Mouse (Mus musculus): ENCODE results near the gene Cdk10. TPM values are rescaled to one million over a fixed set of nuclear protein-coding genes. Genes with fewer than 3 reads are reported as not detected.

The Cdk10 gene
- polyA plus RNA-seq, 1 experiment from 2014 or later = 29.2 TPM

DNA sequence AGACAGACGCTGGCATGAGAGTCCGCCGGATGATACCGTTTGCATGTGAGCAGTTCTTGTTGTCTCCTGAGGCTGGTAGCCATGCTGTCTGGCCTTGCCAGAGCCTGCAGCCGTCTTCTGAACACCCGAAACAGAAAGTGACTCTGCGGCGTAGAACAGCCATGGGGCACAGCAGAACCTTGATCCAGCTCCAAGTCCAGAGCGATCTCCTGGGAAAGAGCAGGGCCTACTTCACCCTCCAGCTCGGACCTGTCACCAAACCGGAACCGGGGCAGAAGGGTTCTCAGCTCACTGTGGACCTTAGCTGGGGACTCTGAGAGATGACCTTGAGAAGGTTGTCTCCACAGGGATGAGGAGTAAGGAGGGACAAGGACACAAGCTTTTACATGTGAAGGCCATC lies 50.5 kb downstream of the Cdk10 start:
- no peak for DNase-seq (ENCODE audit: low spot score)
- Histone ChIP-seq H3K27me3 (ENCODE audit: insufficient read depth, low read length) (no peaks in the 10 kb centered on the region), H3K36me3 (ENCODE audit: insufficient read depth, low read length) (0 out of 2 replicates have a peak, but pooled peaks cover 2% of the 10 kb centered on the region), H3K4me1 (replicated peaks; ENCODE audit: insufficient read depth, low read length) (no peaks in the 10 kb centered on the region), H3K4me2 (ENCODE audit: low read length) (no peak overlapping the region), H3K27ac (no peak overlapping the region), H3K9ac (ENCODE audit: low read depth, low read length) (no peak overlapping the region), H3K9me3 (replicated peaks; ENCODE audit: low read length) (no peaks in the 10 kb centered on the region), H3K4me3 (replicated peaks; ENCODE audit: low read depth, low read length) (no peak overlapping the region)
- 98% methylated on average over 12 of the region's 12 CpGs for WGBS
- no peak for TF ChIP-seq CTCF (IDR thresholded peaks at IDR 0.05; ENCODE audit: low read depth)
- ATAC-seq (replicated peaks; ENCODE audit: low FRiP score, low read depth) = no peak

DNA sequence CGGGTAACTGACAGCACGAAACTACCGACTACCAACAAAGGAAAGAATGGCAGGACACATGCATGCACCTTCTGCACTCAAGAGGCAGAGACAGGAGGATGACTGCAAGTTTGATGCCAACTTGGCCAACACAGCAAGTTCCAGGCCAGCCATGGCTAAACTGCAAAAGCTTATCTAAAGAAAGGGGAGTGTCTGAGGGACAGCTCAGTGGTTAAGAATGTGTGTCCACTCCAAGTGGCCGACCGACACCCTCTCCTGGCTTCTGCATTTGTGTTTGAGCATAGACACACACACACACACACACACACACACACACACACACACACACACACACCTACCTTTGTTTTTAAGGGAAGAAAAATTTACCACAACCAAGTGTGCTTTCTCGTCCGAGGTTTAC lies 53.8 kb downstream of the Cdk10 start:
- ATAC-seq (replicated peaks; ENCODE audit: low FRiP score, low read depth) = no peak
- 77% methylated on average over 7 of the region's 7 CpGs for WGBS
- 0 out of 2 replicates have a peak, but pooled peaks cover 6% of the 10 kb centered on the region for H3K36me3 ChIP-seq (ENCODE audit: insufficient read depth, low read length)

DNA sequence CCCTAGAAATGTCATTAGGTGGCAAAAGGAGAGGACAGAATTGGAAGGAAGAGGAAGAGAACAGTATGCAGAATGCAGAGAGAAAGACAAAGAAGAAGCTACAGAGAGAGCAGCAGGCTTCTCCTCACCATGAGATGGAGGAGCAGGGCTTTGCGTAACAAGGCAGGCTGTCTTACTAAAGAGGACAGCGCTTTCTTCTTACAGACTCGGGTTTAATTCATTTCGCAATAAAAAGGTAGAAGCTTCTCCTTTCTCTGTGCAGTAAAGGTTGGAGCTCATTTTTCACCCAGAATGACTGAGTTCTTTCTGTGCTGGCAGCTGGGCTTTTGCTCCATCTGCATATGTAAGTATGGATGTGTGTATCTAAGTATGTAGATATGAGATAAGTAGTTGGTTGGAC lies 55.2 kb downstream of the Cdk10 start:
- Histone ChIP-seq H3K4me2 (ENCODE audit: low read length) (no peak overlapping the region), H3K4me1 (replicated peaks; ENCODE audit: insufficient read depth, low read length) (no peaks in the 10 kb centered on the region), H3K27me3 (ENCODE audit: insufficient read depth, low read length) (no peaks in the 10 kb centered on the region), H3K36me3 (ENCODE audit: insufficient read depth, low read length) (0 out of 2 replicates have a peak, but pooled peaks cover 6% of the 10 kb centered on the region), H3K27ac (no peak overlapping the region), H3K9me3 (replicated peaks; ENCODE audit: low read length) (no peaks in the 10 kb centered on the region), H3K4me3 (replicated peaks; ENCODE audit: low read depth, low read length) (no peak overlapping the region), H3K9ac (ENCODE audit: low read depth, low read length) (no peak overlapping the region)
- ATAC-seq (replicated peaks; ENCODE audit: low FRiP score, low read depth) (no peak), DNase-seq (ENCODE audit: low spot score) (no peak)
- WGBS = 95% methylated on average over 4 of the region's 4 CpGs
- TF ChIP-seq CTCF (IDR thresholded peaks at IDR 0.05; ENCODE audit: low read depth) = no peak

More for the DNA sequence above, 53.8 kb downstream of the Cdk10 start:
- no peaks in the 10 kb centered on the region for H3K27me3 ChIP-seq (ENCODE audit: insufficient read depth, low read length)
- no peak overlapping the region for H3K4me2 ChIP-seq (ENCODE audit: low read length)
- TF ChIP-seq CTCF (IDR thresholded peaks at IDR 0.05; ENCODE audit: low read depth) = no peak
- H3K9ac ChIP-seq (ENCODE audit: low read depth, low read length) = no peak overlapping the region
- H3K9me3 ChIP-seq (replicated peaks; ENCODE audit: low read length) = no peaks in the 10 kb centered on the region
- H3K27ac ChIP-seq = no peak overlapping the region
- no peak overlapping the region for H3K4me3 ChIP-seq (replicated peaks; ENCODE audit: low read depth, low read length)
- DNase-seq (ENCODE audit: low spot score) = no peak
- no peaks in the 10 kb centered on the region for H3K4me1 ChIP-seq (replicated peaks; ENCODE audit: insufficient read depth, low read length)

DNA sequence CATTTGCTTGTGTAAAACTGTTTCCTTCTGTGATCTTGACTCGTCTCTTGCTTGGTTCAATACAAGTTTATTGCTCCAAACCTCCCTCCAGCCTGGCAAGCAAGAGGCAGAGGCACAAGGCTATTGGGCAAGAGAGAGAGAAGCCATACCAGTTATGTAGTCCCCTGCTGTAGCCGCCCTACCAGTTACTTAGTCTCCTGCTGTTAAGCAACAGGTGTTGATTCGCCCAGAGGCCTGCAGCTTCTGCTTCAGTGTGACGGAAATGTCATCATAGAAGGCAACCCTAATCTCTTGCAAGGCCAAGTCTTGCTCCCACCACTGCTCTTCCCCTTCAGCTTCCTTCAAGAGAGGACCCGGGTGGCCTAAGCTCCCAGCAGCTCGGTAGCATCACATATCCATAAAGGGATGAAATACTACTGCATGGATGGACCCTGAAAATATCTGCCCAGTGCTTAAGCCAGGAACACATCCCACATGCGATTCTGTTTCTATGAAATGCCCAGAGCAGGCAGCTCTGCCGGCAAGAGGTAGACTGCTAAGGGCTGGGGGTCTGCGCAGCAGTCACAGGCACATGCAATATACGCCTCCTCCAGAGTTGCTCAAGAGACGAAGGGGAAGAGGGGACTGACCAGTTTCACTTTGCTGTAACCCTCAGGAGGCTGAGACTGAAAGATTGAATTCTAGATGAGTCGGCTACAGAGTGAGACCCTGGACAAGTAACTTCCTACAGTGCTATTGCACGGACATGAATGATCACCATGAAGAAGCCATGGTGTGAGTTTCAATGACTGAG lies 55.9 kb downstream of the Cdk10 start:
- Histone ChIP-seq H3K36me3 (ENCODE audit: insufficient read depth, low read length) (0 out of 2 replicates have a peak, but pooled peaks cover 6% of the 10 kb centered on the region), H3K27me3 (ENCODE audit: insufficient read depth, low read length) (no peaks in the 10 kb centered on the region), H3K4me1 (replicated peaks; ENCODE audit: insufficient read depth, low read length) (no peaks in the 10 kb centered on the region), H3K9me3 (replicated peaks; ENCODE audit: low read length) (no peaks in the 10 kb centered on the region), H3K27ac (no peak overlapping the region), H3K4me3 (replicated peaks; ENCODE audit: low read depth, low read length) (no peak overlapping the region), H3K4me2 (ENCODE audit: low read length) (no peak overlapping the region), H3K9ac (ENCODE audit: low read depth, low read length) (no peak overlapping the region)
- TF ChIP-seq CTCF (IDR thresholded peaks at IDR 0.05; ENCODE audit: low read depth) = no peak
- no peak for ATAC-seq (replicated peaks; ENCODE audit: low FRiP score, low read depth)
- DNase-seq (ENCODE audit: low spot score) = no peak
- whole genome bisulfite sequencing = 85% methylated on average over 13 of the region's 13 CpGs

Other genes starting within 250 kb of the Cdk10 start
- gene Ankrd11, start 182.6 kb upstream of the Cdk10 start, polyA plus RNA-seq (2015; fragmentation: Nextera tagmentation; extraction: Ambion mirVana) = 44.2 and 57.9 TPM in 2 replicates
- gene Spg7, start 161.9 kb upstream of the Cdk10 start, polyA plus RNA-seq (2015; fragmentation: Nextera tagmentation; extraction: Ambion mirVana) = 49.6 and 54.0 TPM in 2 replicates
- 1,763 and 1,932 TPM in 2 replicates for gene Rpl13, start 122.5 kb upstream of the Cdk10 start, polyA plus RNA-seq (2015; fragmentation: Nextera tagmentation; extraction: Ambion mirVana)
- 2.3 and 3.3 TPM in 2 replicates for gene Cpne7, start 107.5 kb upstream of the Cdk10 start, polyA plus RNA-seq (2015; fragmentation: Nextera tagmentation; extraction: Ambion mirVana)
- gene Sult5a1, start 66.5 kb upstream of the Cdk10 start, polyA plus RNA-seq (2015; fragmentation: Nextera tagmentation; extraction: Ambion mirVana) = 12.0 and 13.9 TPM in 2 replicates
- 29.4 and 33.9 TPM in 2 replicates for gene Dpep1, start 38.6 kb upstream of the Cdk10 start, polyA plus RNA-seq (2015; fragmentation: Nextera tagmentation; extraction: Ambion mirVana)
- 126 and 138 TPM in 2 replicates for gene Chmp1a, start 12.1 kb upstream of the Cdk10 start, polyA plus RNA-seq (2015; fragmentation: Nextera tagmentation; extraction: Ambion mirVana)
- gene Spata33, start 12.0 kb upstream of the Cdk10 start, polyA plus RNA-seq (2015; fragmentation: Nextera tagmentation; extraction: Ambion mirVana) = 7.1 and 8.2 TPM in 2 replicates
- 6.1 and 8.2 TPM in 2 replicates for gene Spata2l, start 11.4 kb downstream of the Cdk10 start, polyA plus RNA-seq (2015; fragmentation: Nextera tagmentation; extraction: Ambion mirVana)
- 13.1 and 15.0 TPM in 2 replicates for gene Zfp276, start 29.4 kb downstream of the Cdk10 start, polyA plus RNA-seq (2015; fragmentation: Nextera tagmentation; extraction: Ambion mirVana)
- gene Vps9d1, start 29.5 kb downstream of the Cdk10 start, polyA plus RNA-seq (2015; fragmentation: Nextera tagmentation; extraction: Ambion mirVana) = 16.5 and 17.3 TPM in 2 replicates
- 18.7 and 21.5 TPM in 2 replicates for gene Fanca, start 93.7 kb downstream of the Cdk10 start, polyA plus RNA-seq (2015; fragmentation: Nextera tagmentation; extraction: Ambion mirVana)
- 5.7 and 5.8 TPM in 2 replicates for gene Spire2, start 107.9 kb downstream of the Cdk10 start, polyA plus RNA-seq (2015; fragmentation: Nextera tagmentation; extraction: Ambion mirVana)
- gene Tcf25, start 148.9 kb downstream of the Cdk10 start, polyA plus RNA-seq (2015; fragmentation: Nextera tagmentation; extraction: Ambion mirVana) = 168 and 170 TPM in 2 replicates
- gene Mc1r, start 182.3 kb downstream of the Cdk10 start, polyA plus RNA-seq (2015; fragmentation: Nextera tagmentation; extraction: Ambion mirVana) = not detected in 2 replicates
- 0.23 and 0.75 TPM in 2 replicates for gene Tubb3, start 186.6 kb downstream of the Cdk10 start, polyA plus RNA-seq (2015; fragmentation: Nextera tagmentation; extraction: Ambion mirVana)
- 33.4 and 36.6 TPM in 2 replicates for gene Def8, start 198.7 kb downstream of the Cdk10 start, polyA plus RNA-seq (2015; fragmentation: Nextera tagmentation; extraction: Ambion mirVana)

All from kidney, postnatal 0 days (tissue).